Mouse (Mus musculus) forebrain, postnatal 0 days (tissue): ENCODE data around the gene Surf4. TPM values are rescaled to one million over a fixed set of nuclear protein-coding genes. Genes with fewer than 3 reads are reported as not detected.

Source experiments
- ATAC-seq: fragments of 200-750 bp; cut with Nextera tagmentation; 2 replicates; pipeline ENCODE4 v1.8.0; 2017; ENCODE audit warnings: mild to moderate bottlenecking, moderate library complexity
- DNase-seq: peaks from one replicate; pipeline ENCODE4 v3.0.0-alpha.2; 2015
- H3K27ac ChIP-seq: fragments of 300-500 bp; sonication (generic); 2 replicates; pipeline ENCODE4 v1.5.1; 2014; ENCODE audit warnings: low read depth, mild to moderate bottlenecking, antibody characterized with exemption, low read length, moderate library complexity, mixed read lengths
- H3K27me3 ChIP-seq: fragments of 300-500 bp; sonication (generic); 2 replicates; pipeline ENCODE4 v1.6.1; 2014; ENCODE audit warnings: mild to moderate bottlenecking, low read length, mixed read lengths; ENCODE audit not compliant: insufficient read depth
- H3K36me3 ChIP-seq: fragments of 300-500 bp; sonication (generic); 2 replicates; pipeline ENCODE4 v1.6.1; 2014; ENCODE audit warnings: mild to moderate bottlenecking, moderate library complexity; ENCODE audit not compliant: insufficient read depth
- H3K4me1 ChIP-seq: fragments of 300-500 bp; sonication (generic); 2 replicates; pipeline ENCODE4 v1.6.1; 2014; ENCODE audit warnings: antibody characterized with exemption; ENCODE audit not compliant: insufficient read depth
- H3K4me2 ChIP-seq: fragments of 300-500 bp; sonication (generic); 2 replicates; pipeline ENCODE4 v1.6.1; 2014; ENCODE audit warnings: low read depth, mild to moderate bottlenecking, moderate library complexity
- H3K4me3 ChIP-seq: fragments of 300-500 bp; sonication (generic); 2 replicates; pipeline ENCODE4 v1.5.1; 2014; ENCODE audit warnings: low read depth, low read length, mixed read lengths
- H3K9ac ChIP-seq: fragments of 300-500 bp; sonication (generic); 2 replicates; pipeline ENCODE4 v1.6.1; 2014; ENCODE audit warnings: mild to moderate bottlenecking
- H3K9me3 ChIP-seq: fragments of 300-500 bp; sonication (generic); 2 replicates; pipeline ENCODE4 v1.6.1; 2016; ENCODE audit warnings: low read length
- CTCF ChIP-seq: sonication (generic); IDR thresholded peaks from 2 replicates; pipeline ENCODE4 v1.5.1; 2016; ENCODE audit warnings: antibody characterized with exemption, control low read depth, low read depth
- WGBS: fragments of 180-500 bp; shearing (Covaris S2); extraction: QIAGEN DNeasy Blood & Tissue Kit; methylation state at CpG from one replicate; pipeline ENCODE4 v1.1.7; 2014; 5-methylcytosine and 5-hydroxymethylcytosine counted together
- polyA plus RNA-seq: library from polyadenylated mRNA; unstranded; fragments of >200 nt; fragmentation: Nextera tagmentation; extraction: Ambion mirVana; gene quantifications from 2 replicates; pipeline ENCODE4 v1.2.1, GENCODE M21; 2015
- total RNA-seq: library from RNA; depleted of rRNA; stranded (reverse); fragments of >200 nt; gene quantifications from 2 replicates; pipeline ENCODE4 v1.2.3, GENCODE M21; 2014

The Surf4 gene
- total and polyA plus RNA-seq, 2 experiments from 2014 or later = 103 to 105 TPM

DNA sequence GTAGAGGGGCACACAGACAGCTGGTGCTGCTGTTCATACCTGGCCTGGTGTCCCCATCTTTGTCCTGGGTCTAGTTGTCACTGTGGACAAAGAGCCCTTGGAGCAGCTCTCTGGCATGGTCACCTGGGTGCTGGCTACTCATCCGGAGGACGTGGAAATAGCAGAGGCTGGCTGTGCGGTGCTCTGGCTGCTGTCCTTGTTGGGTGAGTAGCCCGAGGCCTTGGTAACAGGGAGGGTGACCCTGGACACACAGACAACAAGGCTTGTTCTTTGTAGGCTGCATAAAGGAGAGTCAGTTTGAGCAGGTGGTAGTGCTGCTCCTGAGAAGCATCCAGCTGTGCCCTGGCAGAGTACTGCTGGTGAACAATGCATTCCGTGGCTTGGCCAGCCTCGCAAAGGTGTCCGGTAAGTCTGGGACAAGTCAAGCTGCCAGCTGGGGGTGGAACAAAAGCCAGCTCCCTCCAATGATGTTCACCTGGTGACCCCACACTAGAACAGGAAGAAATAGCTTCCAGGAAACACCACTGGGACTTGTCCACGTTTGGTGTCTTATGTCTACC lies 17.7 kb upstream of the Surf4 start:
- Histone ChIP-seq H3K9me3 (no peaks in the 10 kb centered on the region), H3K9ac (no peak overlapping the region), H3K27me3 (no peaks in the 10 kb centered on the region), H3K4me2 (no peak overlapping the region), H3K4me3 (no peak overlapping the region), H3K36me3 (peaks cover 60% of the 10 kb centered on the region), H3K27ac (no peak overlapping the region), H3K4me1 (no peaks in the 10 kb centered on the region)
- 89% methylated on average over 8 of the region's 8 CpGs for WGBS
- no peak for TF ChIP-seq CTCF
- DNase-seq = no peak
- ATAC-seq = no peak

GRCm38 (mm10) chr2:26950411-26950810 lies 16.7 kb upstream of the Surf4 start:
- 90% methylated on average over 2 of the region's 2 CpGs for WGBS
- Histone ChIP-seq H3K4me3 (no peak overlapping the region), H3K9me3 (no peaks in the 10 kb centered on the region), H3K4me1 (no peaks in the 10 kb centered on the region), H3K27ac (no peak overlapping the region), H3K27me3 (no peaks in the 10 kb centered on the region), H3K9ac (no peak overlapping the region), H3K36me3 (peaks cover 52% of the 10 kb centered on the region), H3K4me2 (no peak overlapping the region)
- no peak for DNase-seq
- no peak for TF ChIP-seq CTCF
- ATAC-seq = no peak

DNA sequence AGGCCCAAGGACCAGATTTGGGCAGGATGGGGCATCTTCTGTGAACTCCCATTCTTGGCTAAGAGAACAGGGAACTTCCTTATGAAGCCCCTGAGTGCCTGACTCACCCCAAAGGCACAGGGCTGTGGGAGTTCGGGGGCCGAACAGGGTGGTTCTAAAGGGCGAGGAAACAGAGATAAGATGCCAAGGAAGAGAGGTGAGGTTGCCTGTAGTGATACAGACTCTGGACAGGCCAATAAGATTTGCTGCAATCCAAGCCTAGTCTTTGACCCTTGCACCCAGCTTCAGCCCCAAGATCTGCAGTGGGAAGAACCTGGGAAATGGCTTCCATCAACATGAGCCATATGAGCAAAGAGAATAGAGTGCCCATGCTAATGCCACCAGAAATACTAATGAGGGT lies 9.5 kb upstream of the Surf4 start:
- H3K9me3 ChIP-seq = no peaks in the 10 kb centered on the region
- H3K4me3 ChIP-seq = no peak overlapping the region
- no peak overlapping the region for H3K27ac ChIP-seq
- TF ChIP-seq CTCF = no peak
- no peaks in the 10 kb centered on the region for H3K4me1 ChIP-seq
- no peak for DNase-seq
- H3K36me3 ChIP-seq = no peaks in the 10 kb centered on the region
- 84% methylated on average over 3 of the region's 3 CpGs for WGBS
- no peak overlapping the region for H3K4me2 ChIP-seq
- H3K9ac ChIP-seq = no peak overlapping the region
- ATAC-seq = no peak
- H3K27me3 ChIP-seq = no peaks in the 10 kb centered on the region

DNA sequence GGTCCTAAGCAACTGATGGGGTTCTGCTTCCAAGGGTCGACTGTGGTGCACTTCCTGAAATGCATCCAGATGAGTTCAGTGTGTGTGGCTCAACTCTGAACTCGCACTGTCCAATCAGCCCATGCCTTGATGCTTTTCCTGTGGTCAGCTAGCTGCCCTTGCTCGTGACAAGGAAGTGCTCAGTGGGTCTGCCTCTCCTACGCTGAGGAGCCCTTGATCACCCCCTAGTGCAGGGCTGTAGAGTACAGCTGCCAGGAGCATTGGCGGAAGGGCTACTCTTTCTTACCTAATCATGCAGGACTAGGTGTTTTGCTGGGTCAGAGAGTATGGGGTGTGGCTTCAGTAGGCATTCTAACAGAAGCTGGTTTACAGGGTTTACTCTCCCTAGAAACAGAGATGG lies 7.8 kb upstream of the Surf4 start:
- H3K27me3 ChIP-seq = no peaks in the 10 kb centered on the region
- no peak overlapping the region for H3K27ac ChIP-seq
- WGBS = 43% methylated on average over 5 of the region's 5 CpGs

DNA sequence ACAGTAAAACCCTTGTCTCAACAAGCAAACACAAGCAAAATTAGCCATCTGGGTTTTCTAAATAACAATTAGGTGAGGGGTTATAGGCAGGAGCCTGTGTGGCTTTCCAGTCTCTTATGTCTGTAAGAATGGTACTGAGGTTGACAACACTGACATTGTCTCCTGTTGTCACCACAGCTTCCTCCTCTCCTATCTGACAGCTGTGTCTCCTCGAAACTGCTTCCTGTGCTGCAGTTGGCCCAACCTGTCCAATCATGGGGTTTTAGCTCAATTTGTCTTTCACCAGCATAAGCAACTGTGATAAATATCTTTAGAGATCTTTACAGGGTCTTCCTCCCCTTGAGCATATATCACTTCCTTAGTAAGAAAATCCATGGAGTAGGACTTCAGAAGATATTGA lies 2.7 kb upstream of the Surf4 start:
- no peak overlapping the region for H3K9ac ChIP-seq
- peaks cover 10% of the 10 kb centered on the region for H3K4me1 ChIP-seq
- no peaks in the 10 kb centered on the region for H3K27me3 ChIP-seq
- H3K27ac ChIP-seq = no peak overlapping the region
- ATAC-seq (no peak), DNase-seq (no peak)
- no peaks in the 10 kb centered on the region for H3K9me3 ChIP-seq
- no peak overlapping the region for H3K4me3 ChIP-seq
- no peaks in the 10 kb centered on the region for H3K36me3 ChIP-seq
- 80% methylated on average over 1 of the region's 1 CpGs for WGBS
- H3K4me2 ChIP-seq = no peak overlapping the region
- no peak for TF ChIP-seq CTCF

More for the DNA sequence above, 7.8 kb upstream of the Surf4 start:
- Histone ChIP-seq H3K4me2 (no peak overlapping the region), H3K9me3 (no peaks in the 10 kb centered on the region), H3K4me1 (no peaks in the 10 kb centered on the region), H3K36me3 (no peaks in the 10 kb centered on the region), H3K9ac (no peak overlapping the region), H3K4me3 (no peak overlapping the region)
- no peak for DNase-seq
- ATAC-seq = no peak
- 0 out of 2 replicates have a peak, but pooled peaks have one; percentile 11 for TF ChIP-seq CTCF

- no peak overlapping the region for H3K4me3 ChIP-seq
- H3K27me3 ChIP-seq = no peaks in the 10 kb centered on the region
- no peaks in the 10 kb centered on the region for H3K9me3 ChIP-seq
- H3K27ac ChIP-seq = no peak overlapping the region
- peaks cover 4% of the 10 kb centered on the region; the same call in 1 of the 2 replicates for H3K36me3 ChIP-seq
- peaks cover 10% of the 10 kb centered on the region for H3K4me1 ChIP-seq
- WGBS = 90% methylated on average over 2 of the region's 2 CpGs
- no peak for TF ChIP-seq CTCF
- ATAC-seq = no peak
- H3K9ac ChIP-seq = no peak overlapping the region
- DNase-seq = no peak
- H3K4me2 ChIP-seq = no peak overlapping the region
These were observed 1.6 kb upstream of the Surf4 start for GRCm38 (mm10) chr2:26935286-26935685.

GRCm38 (mm10) chr2:26932473-26933303 lies 1.0 kb downstream of the Surf4 start:
- peak overlapping the region; percentile 83 for H3K27ac ChIP-seq
- H3K4me1 ChIP-seq = peaks cover 10% of the 10 kb centered on the region
- H3K36me3 ChIP-seq = peaks cover 4% of the 10 kb centered on the region; the same call in 1 of the 2 replicates
- WGBS = 2% methylated on average over 41 of the region's 49 CpGs
- no peaks in the 10 kb centered on the region for H3K9me3 ChIP-seq
- H3K4me3 ChIP-seq = peak overlapping the region; percentile 92
- DNase-seq (peak; percentile 16), ATAC-seq (peak; percentile 15)
- H3K9ac ChIP-seq = peak overlapping the region; percentile 98
- TF ChIP-seq CTCF = no peak
- H3K4me2 ChIP-seq = peak overlapping the region; percentile 95
- no peaks in the 10 kb centered on the region for H3K27me3 ChIP-seq
